Mouse (Mus musculus) gastrocnemius, postnatal 4 days (tissue): ENCODE measurements around the gene Mpp2. TPM values are rescaled to one million over a fixed set of nuclear protein-coding genes. Genes with fewer than 3 reads are reported as not detected.

Experiments
- DNase-seq, 2 experiments: peaks; one replicate each; pipeline ENCODE4 v3.0.0; 2021 to 2022; ENCODE audit warnings: low spot score in 2 of 2, mixed read lengths in 2 of 2
- total RNA-seq, 2 experiments: library from RNA; stranded (reverse); gene quantifications; 2 replicates each; pipeline ENCODE4 v1.2.3; 2021

Mpp2 gene
- total RNA-seq, 2 experiments from 2014 or later: 1.7 to 2.5 TPM

DNA sequence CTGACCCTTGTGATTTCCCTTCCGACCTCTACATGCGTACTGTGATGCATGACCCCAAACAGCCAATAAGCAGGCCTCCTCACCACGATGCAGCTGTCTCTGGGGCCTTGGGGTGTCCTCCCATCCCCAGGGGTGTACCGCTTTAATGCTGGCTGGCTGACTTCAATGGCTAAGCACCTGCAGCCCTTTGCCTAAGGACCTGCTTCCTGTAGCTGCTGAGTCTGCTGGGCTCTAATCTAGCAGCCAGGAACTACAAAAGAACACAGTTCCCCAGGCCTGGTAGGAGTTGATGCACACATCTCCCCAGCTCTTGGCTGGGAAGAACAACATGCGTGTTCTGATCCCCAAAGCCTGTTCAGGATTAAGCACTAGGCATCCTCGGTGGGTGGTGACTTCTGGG is 72.8 kb downstream of the Mpp2 start:
- no peak for DNase-seq

DNA sequence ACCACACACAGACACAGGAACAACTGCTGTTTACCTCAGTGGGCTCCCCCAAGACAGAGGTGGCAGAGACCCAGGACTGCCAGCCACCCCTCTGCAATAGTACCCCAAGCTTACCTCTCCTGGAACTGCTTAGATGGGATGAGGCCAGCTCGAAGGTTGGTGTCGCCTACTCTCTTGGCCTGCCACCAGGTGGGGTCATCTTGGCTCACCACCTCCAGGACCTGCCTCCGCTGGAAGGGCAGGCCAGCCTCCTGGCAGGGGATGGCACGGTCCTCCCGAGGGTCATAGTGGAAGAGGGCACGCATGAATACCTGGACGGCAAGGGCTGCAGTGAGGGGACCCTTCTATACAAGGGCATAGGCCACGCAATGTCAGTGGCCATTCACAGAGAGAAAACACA is 75.1 kb downstream of the Mpp2 start:
- no peak for DNase-seq

- no peak for DNase-seq
Measured at GRCm38 (mm10) chr11:102011510-102011909, 76.8 kb downstream of the Mpp2 start.

DNA sequence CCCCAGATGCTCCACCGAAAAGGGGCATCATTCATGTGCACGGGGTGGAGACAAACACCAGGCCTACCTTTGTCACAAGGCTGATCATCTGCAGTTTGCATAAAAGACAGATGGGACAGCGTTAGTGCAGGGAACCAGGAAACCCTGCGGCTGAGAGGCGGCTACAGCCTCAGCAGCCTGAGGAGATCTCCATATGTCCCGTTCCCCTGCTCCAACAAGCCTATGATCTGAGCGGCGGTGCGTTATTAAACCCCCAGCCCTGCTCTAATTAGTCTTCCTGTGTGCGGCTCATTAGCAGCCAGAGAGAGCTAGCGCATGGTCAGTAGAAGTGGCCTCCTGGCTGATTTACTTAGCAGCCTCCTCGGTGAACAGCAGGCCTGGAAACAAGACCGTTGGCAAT is 78.2 kb downstream of the Mpp2 start:
- no peak for DNase-seq

DNA sequence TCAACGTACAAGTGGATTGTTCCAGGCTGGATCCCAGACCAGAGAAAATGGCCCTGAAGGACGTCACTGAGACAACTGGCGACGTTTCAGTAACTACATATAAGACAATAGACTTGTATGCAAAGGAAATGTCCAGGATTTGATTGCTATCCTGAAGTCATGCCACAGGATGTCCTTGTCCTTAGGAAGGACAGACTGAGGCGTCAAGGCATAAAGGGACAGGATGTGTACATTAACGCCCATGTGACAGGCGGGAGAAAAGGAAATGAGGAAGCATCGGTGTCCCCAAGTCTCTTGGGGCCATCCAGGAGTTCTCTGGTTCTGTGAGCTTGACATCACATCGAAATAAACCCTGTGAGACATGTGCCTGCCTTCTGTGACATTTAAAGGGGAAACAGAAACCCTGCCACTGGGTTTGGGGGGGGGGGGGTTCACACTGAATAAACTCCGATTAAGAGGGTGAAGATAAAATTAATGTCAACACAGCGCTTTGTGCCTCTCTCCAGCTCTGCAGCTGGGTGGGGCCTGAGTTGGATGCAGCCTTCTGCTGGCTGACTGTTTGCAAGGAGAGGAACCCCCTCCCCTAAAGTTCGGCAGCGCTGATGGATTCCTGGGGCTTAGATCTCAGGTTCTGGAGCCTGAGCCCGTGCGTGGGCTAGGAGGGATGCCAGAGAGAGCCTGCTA is 79.2 kb downstream of the Mpp2 start:
- DNase-seq: no peak

- DNase-seq: no peak
Measured at GRCm38 (mm10) chr11:102008372-102008771, 79.9 kb downstream of the Mpp2 start.

Other genes with a start within 250 kb of the Mpp2 start
- gene Meox1, start 194.1 kb downstream of the Mpp2 start, total RNA-seq: 10 to 100 TPM; 17.7 to 20.4 TPM
- gene Sost, start 121.5 kb downstream of the Mpp2 start, total RNA-seq: under 1 TPM in 1 of 2 experiments, not detected in 1; 0.16 TPM
- not detected for gene Cfap97d1, start 104.2 kb downstream of the Mpp2 start, total RNA-seq
- gene Dusp3, start 101.5 kb downstream of the Mpp2 start, total RNA-seq: 100 to 1,000 TPM; 140 to 145 TPM
- gene Mpp3, start 60.1 kb downstream of the Mpp2 start, total RNA-seq: 10 to 100 TPM; 55.8 to 95.9 TPM
- gene Cd300lg, start 47.0 kb downstream of the Mpp2 start, total RNA-seq: 10 to 100 TPM; 12.8 to 13.2 TPM
- gene Ppy, start 12.8 kb upstream of the Mpp2 start, total RNA-seq: not detected
- gene Pyy, start 19.3 kb upstream of the Mpp2 start, total RNA-seq: not detected
- under 1 TPM in 1 of 2 experiments, not detected in 1; 0.13 TPM for gene Nags, start 57.0 kb upstream of the Mpp2 start, total RNA-seq
- gene Tmem101, start 67.9 kb upstream of the Mpp2 start, total RNA-seq: 10 to 100 TPM; 15.1 to 16.1 TPM
- 10 to 100 TPM; 75.1 to 78.3 TPM for gene Lsm12, start 96.8 kb upstream of the Mpp2 start, total RNA-seq
- gene G6pc3, start 101.1 kb upstream of the Mpp2 start, total RNA-seq: 10 to 100 TPM; 28.1 to 32.0 TPM
- 100 to 1,000 TPM; 110 to 112 TPM for gene Hdac5, start 141.7 kb upstream of the Mpp2 start, total RNA-seq
- 1 to 10 TPM; 2.3 to 2.6 TPM for gene BC030867, start 160.4 kb upstream of the Mpp2 start, total RNA-seq
- 10 to 100 TPM; 25.7 to 31.1 TPM for gene Asb16, start 180.2 kb upstream of the Mpp2 start, total RNA-seq
- 10 to 100 TPM; 25.9 to 26.3 TPM for gene Tmub2, start 196.4 kb upstream of the Mpp2 start, total RNA-seq
- gene Atxn7l3, start 208.1 kb upstream of the Mpp2 start, total RNA-seq: 10 to 100 TPM; 40.3 to 40.9 TPM
- gene Ubtf, start 231.2 kb upstream of the Mpp2 start, total RNA-seq: 10 to 100 TPM; 85.8 to 98.3 TPM